Mouse (Mus musculus) intestine, embryonic 15.5 days (tissue): ENCODE measurements around the gene Nipbl. TPM values are rescaled to one million over a fixed set of nuclear protein-coding genes. Genes with fewer than 3 reads are reported as not detected.

Experiments used
- ATAC-seq: fragments of 200-750 bp; cut with Nextera tagmentation; 2 replicates; pipeline ENCODE4 v1.8.0; 2017; ENCODE audit warnings: moderate TSS enrichment, moderate library complexity
- H3K27ac ChIP-seq: fragments of 300-500 bp; sonication (generic); 2 replicates; pipeline ENCODE4 v1.5.1; 2015; ENCODE audit warnings: mild to moderate bottlenecking, inconsistent platforms
- H3K27me3 ChIP-seq: fragments of 300-500 bp; sonication (generic); replicated peaks from 2 replicates; pipeline ENCODE4 v1.6.1; 2015; ENCODE audit warnings: inconsistent platforms
- H3K36me3 ChIP-seq: fragments of 300-500 bp; sonication (generic); 2 replicates; pipeline ENCODE4 v1.6.1; 2015; ENCODE audit warnings: inconsistent platforms
- H3K4me1 ChIP-seq: fragments of 300-500 bp; sonication (generic); replicated peaks from 2 replicates; pipeline ENCODE4 v1.6.1; 2015; ENCODE audit warnings: inconsistent platforms
- H3K4me2 ChIP-seq: fragments of 300-500 bp; sonication (generic); replicated peaks from 2 replicates; pipeline ENCODE4 v1.6.1; 2015; ENCODE audit warnings: mild to moderate bottlenecking, inconsistent platforms
- H3K4me3 ChIP-seq: fragments of 300-500 bp; sonication (generic); replicated peaks from 2 replicates; pipeline ENCODE4 v1.5.1; 2015; ENCODE audit warnings: inconsistent platforms
- H3K9ac ChIP-seq: fragments of 300-500 bp; sonication (generic); 2 replicates; pipeline ENCODE4 v1.6.1; 2015; ENCODE audit warnings: inconsistent platforms
- H3K9me3 ChIP-seq: fragments of 300-500 bp; sonication (generic); 2 replicates; pipeline ENCODE4 v1.6.1; 2016; ENCODE audit warnings: inconsistent platforms
- WGBS: fragments of 180-500 bp; shearing (Covaris S2); methylation state at CpG from one replicate; pipeline ENCODE4 v1.1.7; 2015; 5-methylcytosine and 5-hydroxymethylcytosine counted together
- polyA plus RNA-seq: library from polyadenylated mRNA; unstranded; fragments of >200 nt; fragmentation: Nextera tagmentation; extraction: Ambion mirVana; gene quantifications from 2 replicates; pipeline ENCODE4 v1.2.1, GENCODE M21; 2015

Nipbl gene
- polyA plus RNA-seq, 1 experiment from 2014 or later, result 14.6 TPM

GRCm38 (mm10) chr15:8325629-8326028 is 118.6 kb downstream of the Nipbl start:
- H3K9me3 ChIP-seq, result no peaks in the 10 kb centered on the region
- no peak for ATAC-seq
- H3K9ac ChIP-seq, result no peak overlapping the region
- H3K27me3 ChIP-seq, result no peaks in the 10 kb centered on the region
- no peak overlapping the region for H3K27ac ChIP-seq
- H3K4me3 ChIP-seq, result no peak overlapping the region
- WGBS, result 93% methylated on average over 2 of the region's 2 CpGs
- peaks cover 5% of the 10 kb centered on the region for H3K36me3 ChIP-seq
- no peak overlapping the region for H3K4me2 ChIP-seq
- no peaks in the 10 kb centered on the region for H3K4me1 ChIP-seq

GRCm38 (mm10) chr15:8324833-8325232 is 119.4 kb downstream of the Nipbl start:
- ATAC-seq, result no peak
- Histone ChIP-seq H3K4me2 (no peak overlapping the region), H3K27ac (no peak overlapping the region), H3K4me3 (no peak overlapping the region), H3K36me3 (peaks cover 10% of the 10 kb centered on the region), H3K9me3 (no peaks in the 10 kb centered on the region), H3K27me3 (no peaks in the 10 kb centered on the region), H3K4me1 (no peaks in the 10 kb centered on the region), H3K9ac (no peak overlapping the region)
- 90% methylated on average over 2 of the region's 2 CpGs for WGBS

GRCm38 (mm10) chr15:8324061-8324460 is 120.2 kb downstream of the Nipbl start:
- H3K4me3 ChIP-seq, result no peak overlapping the region
- H3K27me3 ChIP-seq, result no peaks in the 10 kb centered on the region
- no peak overlapping the region for H3K4me2 ChIP-seq
- H3K27ac ChIP-seq, result no peak overlapping the region
- peaks cover 14% of the 10 kb centered on the region for H3K36me3 ChIP-seq
- no peak overlapping the region for H3K9ac ChIP-seq
- H3K9me3 ChIP-seq, result no peaks in the 10 kb centered on the region
- H3K4me1 ChIP-seq, result no peaks in the 10 kb centered on the region
- WGBS, result 90% methylated on average over 4 of the region's 4 CpGs
- no peak for ATAC-seq

GRCm38 (mm10) chr15:8321491-8321890 is 122.8 kb downstream of the Nipbl start:
- Histone ChIP-seq H3K36me3 (peaks cover 12% of the 10 kb centered on the region), H3K4me3 (no peak overlapping the region), H3K9ac (no peak overlapping the region), H3K9me3 (no peaks in the 10 kb centered on the region), H3K4me1 (no peaks in the 10 kb centered on the region), H3K27me3 (no peaks in the 10 kb centered on the region), H3K4me2 (no peak overlapping the region), H3K27ac (no peak overlapping the region)
- ATAC-seq, result no peak
- WGBS, result 91% methylated on average over 5 of the region's 5 CpGs

- H3K9me3 ChIP-seq, result no peaks in the 10 kb centered on the region
- no peaks in the 10 kb centered on the region for H3K27me3 ChIP-seq
- peaks cover 12% of the 10 kb centered on the region for H3K36me3 ChIP-seq
- no peak overlapping the region for H3K9ac ChIP-seq
- ATAC-seq, result no peak
- WGBS, result 95% methylated on average over 5 of the region's 5 CpGs
- no peaks in the 10 kb centered on the region for H3K4me1 ChIP-seq
- H3K4me2 ChIP-seq, result no peak overlapping the region
- H3K4me3 ChIP-seq, result no peak overlapping the region
- no peak overlapping the region for H3K27ac ChIP-seq
Observed at GRCm38 (mm10) chr15:8319191-8319590, 125.1 kb downstream of the Nipbl start.

- no peak overlapping the region for H3K9ac ChIP-seq
- H3K27ac ChIP-seq, result no peak overlapping the region
- H3K4me3 ChIP-seq, result no peak overlapping the region
- ATAC-seq, result no peak
- WGBS, result 90% methylated on average over 4 of the region's 4 CpGs
- no peaks in the 10 kb centered on the region for H3K4me1 ChIP-seq
- H3K36me3 ChIP-seq, result peaks cover 12% of the 10 kb centered on the region
- no peak overlapping the region for H3K4me2 ChIP-seq
- no peaks in the 10 kb centered on the region for H3K27me3 ChIP-seq
- no peaks in the 10 kb centered on the region for H3K9me3 ChIP-seq
Observed at GRCm38 (mm10) chr15:8317381-8317780, 126.9 kb downstream of the Nipbl start.

GRCm38 (mm10) chr15:8305474-8305873 is 138.8 kb downstream of the Nipbl start:
- Histone ChIP-seq H3K4me3 (no peak overlapping the region), H3K36me3 (peaks cover 19% of the 10 kb centered on the region; the same call in 1 of the 2 replicates), H3K9me3 (no peaks in the 10 kb centered on the region), H3K4me1 (no peaks in the 10 kb centered on the region), H3K9ac (no peak overlapping the region), H3K27ac (no peak overlapping the region), H3K27me3 (no peaks in the 10 kb centered on the region), H3K4me2 (no peak overlapping the region)
- ATAC-seq, result no peak
- 84% methylated on average over 1 of the region's 1 CpGs for WGBS

- H3K9me3 ChIP-seq, result no peaks in the 10 kb centered on the region
- no peak overlapping the region for H3K4me2 ChIP-seq
- H3K4me3 ChIP-seq, result no peak overlapping the region
- no peak for ATAC-seq
- no peak overlapping the region for H3K9ac ChIP-seq
- H3K27ac ChIP-seq, result no peak overlapping the region
- H3K36me3 ChIP-seq, result peaks cover 22% of the 10 kb centered on the region; the same call in 1 of the 2 replicates
- no peaks in the 10 kb centered on the region for H3K4me1 ChIP-seq
- no peaks in the 10 kb centered on the region for H3K27me3 ChIP-seq
- WGBS, result 95% methylated on average over 10 of the region's 10 CpGs
Observed at GRCm38 (mm10) chr15:8302944-8303343, 141.3 kb downstream of the Nipbl start.

- Histone ChIP-seq H3K4me2 (no peak overlapping the region), H3K9me3 (no peaks in the 10 kb centered on the region), H3K36me3 (peaks cover 27% of the 10 kb centered on the region), H3K4me3 (no peak overlapping the region), H3K9ac (no peak overlapping the region), H3K27ac (no peak overlapping the region), H3K4me1 (no peaks in the 10 kb centered on the region), H3K27me3 (no peaks in the 10 kb centered on the region)
- WGBS, result 91% methylated on average over 6 of the region's 6 CpGs
- no peak for ATAC-seq
Observed at GRCm38 (mm10) chr15:8294150-8294549, 150.1 kb downstream of the Nipbl start.

- peaks cover 27% of the 10 kb centered on the region for H3K36me3 ChIP-seq
- ATAC-seq, result no peak
- H3K9me3 ChIP-seq, result no peaks in the 10 kb centered on the region
- no peaks in the 10 kb centered on the region for H3K4me1 ChIP-seq
- H3K27ac ChIP-seq, result no peak overlapping the region
- H3K27me3 ChIP-seq, result no peaks in the 10 kb centered on the region
- no peak overlapping the region for H3K4me3 ChIP-seq
- no peak overlapping the region for H3K4me2 ChIP-seq
- H3K9ac ChIP-seq, result no peak overlapping the region
- WGBS, result 94% methylated on average over 14 of the region's 14 CpGs
Observed at GRCm38 (mm10) chr15:8291251-8291650, 153.0 kb downstream of the Nipbl start.

GRCm38 (mm10) chr15:8282155-8282554 is 162.1 kb downstream of the Nipbl start:
- Histone ChIP-seq H3K27ac (no peak overlapping the region), H3K9me3 (no peaks in the 10 kb centered on the region), H3K4me1 (no peaks in the 10 kb centered on the region), H3K4me3 (no peak overlapping the region), H3K27me3 (no peaks in the 10 kb centered on the region), H3K9ac (no peak overlapping the region), H3K36me3 (no peaks in the 10 kb centered on the region), H3K4me2 (no peak overlapping the region)
- ATAC-seq, result no peak
- WGBS, result 81% methylated on average over 2 of the region's 2 CpGs

GRCm38 (mm10) chr15:8281701-8282100 is 162.6 kb downstream of the Nipbl start:
- no peak for ATAC-seq
- 73% methylated on average over 7 of the region's 7 CpGs for WGBS

GRCm38 (mm10) chr15:8279929-8280610 is 164.2 kb downstream of the Nipbl start:
- no peaks in the 10 kb centered on the region for H3K36me3 ChIP-seq
- no peak overlapping the region for H3K9ac ChIP-seq
- H3K9me3 ChIP-seq, result no peaks in the 10 kb centered on the region
- peak; percentile 75 for ATAC-seq
- H3K27me3 ChIP-seq, result no peaks in the 10 kb centered on the region
- H3K4me1 ChIP-seq, result no peaks in the 10 kb centered on the region
- 39% methylated on average over 19 of the region's 20 CpGs for WGBS
- H3K4me3 ChIP-seq, result peak overlapping the region; percentile 40
- peak overlapping the region; percentile 74 for H3K4me2 ChIP-seq
- no peak overlapping the region for H3K27ac ChIP-seq

More at GRCm38 (mm10) chr15:8281701-8282100, 162.6 kb downstream of the Nipbl start:
- Histone ChIP-seq H3K27me3 (no peaks in the 10 kb centered on the region), H3K4me1 (no peaks in the 10 kb centered on the region), H3K4me2 (no peak overlapping the region), H3K36me3 (no peaks in the 10 kb centered on the region), H3K27ac (no peak overlapping the region), H3K9me3 (no peaks in the 10 kb centered on the region), H3K4me3 (no peak overlapping the region), H3K9ac (no peak overlapping the region)
